Mouse (Mus musculus) NIH3T3 (cell line): ENCODE data around the gene Glycam1.

ENCODE experiments used
- DNase-seq: peaks from one replicate; pipeline ENCODE4 v3.0.0-alpha.2; 2012; ENCODE audit warnings: low read depth

Glycam1 gene

DNA sequence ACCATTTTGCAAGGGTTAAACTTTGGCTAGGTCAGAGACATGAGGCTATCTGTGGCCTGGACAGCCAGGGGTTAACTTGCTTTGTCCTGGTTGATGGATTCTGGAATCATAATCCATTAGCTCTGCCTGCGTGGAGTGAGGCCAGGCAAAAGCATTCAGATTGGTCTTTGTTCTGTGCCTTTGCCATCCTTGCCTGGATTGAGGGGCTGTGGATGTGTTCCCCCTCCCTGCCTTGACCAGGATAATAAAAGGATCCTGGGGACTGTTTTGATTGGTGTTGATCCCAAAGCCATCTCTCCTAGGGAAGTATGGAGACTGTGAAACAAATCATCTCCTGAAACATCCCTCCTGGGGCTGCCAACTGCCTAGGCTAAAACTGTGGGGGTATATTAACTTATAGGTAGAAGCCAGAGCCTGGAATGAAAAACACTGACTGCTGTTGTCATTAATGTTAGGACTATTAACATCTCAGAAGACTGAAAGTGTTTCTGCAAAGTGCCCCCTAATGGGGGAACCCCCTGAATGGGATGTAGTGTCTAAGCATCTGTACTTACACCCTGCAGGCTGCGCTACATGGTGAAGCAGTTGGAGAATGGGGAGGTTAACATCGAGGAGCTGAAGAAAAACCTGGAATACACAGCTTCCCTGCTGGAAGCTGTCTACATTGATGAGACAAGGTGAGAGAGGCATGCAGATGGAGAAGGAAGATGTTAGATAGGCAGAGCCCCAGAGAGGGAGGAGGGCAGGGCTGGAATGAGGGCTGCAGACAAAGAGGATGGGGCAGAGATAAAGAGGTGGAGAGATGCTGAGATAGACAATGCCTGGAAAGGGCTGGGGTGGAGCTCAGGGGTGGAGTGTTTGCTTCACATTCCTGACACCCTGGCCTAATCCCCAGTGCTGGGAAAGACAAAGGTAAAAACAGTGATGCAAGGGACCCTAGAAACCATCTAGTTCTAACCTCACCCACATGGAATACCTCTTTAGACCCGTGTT lies 45.2 kb downstream of the Glycam1 start:
- no peak for DNase-seq

DNA sequence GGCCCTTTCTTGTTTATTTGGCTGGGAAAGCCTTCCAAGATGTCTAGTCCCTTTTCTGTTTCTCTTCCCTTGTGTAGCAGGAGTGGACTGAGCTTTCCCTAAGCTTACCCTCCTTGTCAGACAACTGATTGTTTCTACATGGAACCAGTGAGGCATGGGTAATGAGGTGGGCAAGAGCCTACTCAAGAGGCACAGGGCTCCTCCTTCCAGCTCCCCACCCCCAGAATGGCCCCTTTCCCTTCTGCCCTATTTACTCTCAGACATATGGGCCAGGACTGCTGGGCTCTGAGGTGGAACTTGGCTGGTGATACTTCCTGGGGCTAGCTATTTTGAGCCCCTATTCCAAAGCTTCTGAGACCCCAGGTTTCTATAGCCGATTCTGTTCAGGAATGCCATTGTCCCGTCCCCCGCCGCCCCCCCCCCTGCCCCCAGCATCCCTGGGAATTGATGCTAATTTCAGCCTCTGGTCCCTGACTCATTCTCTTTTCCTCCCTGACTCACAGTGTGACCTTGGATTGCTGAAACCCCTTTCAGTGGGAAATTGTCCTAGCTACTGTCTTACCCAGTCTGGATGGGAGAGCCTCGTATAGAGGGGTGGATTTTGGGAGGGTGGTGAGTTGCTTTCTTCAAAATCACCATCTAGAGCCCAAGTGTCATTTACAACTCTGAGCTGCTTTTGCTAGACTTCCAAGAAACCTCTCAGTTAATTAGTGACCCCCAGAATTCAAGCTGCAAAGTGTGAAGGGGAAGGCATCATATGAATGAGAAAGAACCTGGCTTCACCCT lies 46.1 kb downstream of the Glycam1 start:
- peak; percentile 43 for DNase-seq

DNA sequence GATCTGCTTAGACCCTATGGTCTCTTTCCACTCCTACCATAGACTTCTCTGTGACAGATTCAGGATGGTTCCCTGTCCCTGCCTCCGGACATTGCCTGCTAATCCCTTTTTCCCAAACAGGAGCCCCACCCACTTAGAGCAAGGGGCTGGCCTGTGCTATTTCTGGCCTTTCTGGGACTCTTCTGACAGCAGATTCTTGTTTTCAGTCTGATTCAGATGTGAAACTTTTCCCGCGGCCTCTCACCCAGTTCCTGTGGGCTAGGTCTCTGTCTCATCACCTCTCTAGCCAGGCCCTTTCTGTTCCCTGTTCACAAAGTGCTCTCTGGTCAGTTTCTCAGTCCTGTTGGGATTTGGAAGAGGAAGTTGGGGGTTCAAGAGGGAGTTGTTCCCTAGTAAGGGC lies 50.0 kb downstream of the Glycam1 start:
- peak; percentile 66 for DNase-seq

GRCm38 (mm10) chr15:103514119-103514518 lies 50.8 kb downstream of the Glycam1 start:
- DNase-seq: peak; percentile 82

- no peak for DNase-seq
Observed at GRCm38 (mm10) chr15:103513621-103514031, 51.3 kb downstream of the Glycam1 start.
